Mouse (Mus musculus) midbrain, postnatal 0 days (tissue): Measurements from ENCODE around the gene Ndel1. TPM values are rescaled to one million over a fixed set of nuclear protein-coding genes. Genes with fewer than 3 reads are reported as not detected.

Experiments used
- ATAC-seq: fragments of 200-750 bp; cut with Nextera tagmentation; 2 replicates; pipeline ENCODE4 v1.8.0; 2017; ENCODE audit warnings: moderate number of reproducible peaks, mild to moderate bottlenecking, moderate TSS enrichment, moderate library complexity; ENCODE audit not compliant: low FRiP score
- DNase-seq: peaks from one replicate; pipeline ENCODE4 v3.0.0-alpha.2; 2015; ENCODE audit warnings: low spot score
- H3K27ac ChIP-seq: fragments of 300-500 bp; sonication (generic); 2 replicates; pipeline ENCODE4 v1.5.1; 2014; ENCODE audit warnings: low read depth, mild to moderate bottlenecking, low read length, mixed read lengths
- H3K27me3 ChIP-seq: fragments of 300-500 bp; sonication (generic); 2 replicates; pipeline ENCODE4 v1.6.1; 2014; ENCODE audit warnings: low read length, control low read depth, mixed read lengths; ENCODE audit not compliant: insufficient read depth
- H3K36me3 ChIP-seq: fragments of 300-500 bp; sonication (generic); 2 replicates; pipeline ENCODE4 v1.6.1; 2014; ENCODE audit warnings: low read length, control low read depth, mixed read lengths; ENCODE audit not compliant: insufficient read depth
- H3K4me1 ChIP-seq: fragments of 300-500 bp; sonication (generic); 2 replicates; pipeline ENCODE4 v1.6.1; 2014; ENCODE audit warnings: mild to moderate bottlenecking, control low read depth, antibody characterized with exemption, low read length, mixed read lengths; ENCODE audit not compliant: insufficient read depth
- H3K4me2 ChIP-seq: fragments of 300-500 bp; sonication (generic); 2 replicates; pipeline ENCODE4 v1.6.1; 2014; ENCODE audit warnings: low read depth, mild to moderate bottlenecking, low read length, mixed read lengths; ENCODE audit not compliant: poor library complexity, severe bottlenecking
- H3K4me3 ChIP-seq: fragments of 300-500 bp; sonication (generic); 2 replicates; pipeline ENCODE4 v1.5.1; 2014; ENCODE audit warnings: low read depth, mild to moderate bottlenecking, low read length, moderate library complexity
- H3K9ac ChIP-seq: fragments of 300-500 bp; sonication (generic); replicated peaks from 2 replicates; pipeline ENCODE4 v1.6.1; 2014; ENCODE audit warnings: mild to moderate bottlenecking, low read length, moderate library complexity, mixed read lengths; ENCODE audit not compliant: poor library complexity, severe bottlenecking
- H3K9me3 ChIP-seq: fragments of 300-500 bp; sonication (generic); 2 replicates; pipeline ENCODE4 v1.6.1; 2016; ENCODE audit warnings: low read length, control low read depth
- CTCF ChIP-seq: IDR thresholded peaks from 2 replicates; pipeline ENCODE4 v1.5.1; 2016; ENCODE audit warnings: antibody characterized with exemption, mild to moderate bottlenecking
- WGBS: fragments of 180-500 bp; shearing (Covaris S2); extraction: QIAGEN DNeasy Blood & Tissue Kit; methylation state at CpG from one replicate; pipeline ENCODE4 v1.1.7; 2014; 5-methylcytosine and 5-hydroxymethylcytosine counted together
- polyA plus RNA-seq: library from polyadenylated mRNA; unstranded; fragments of >200 nt; fragmentation: Nextera tagmentation; extraction: Ambion mirVana; gene quantifications from 2 replicates; pipeline ENCODE4 v1.2.1, GENCODE M21; 2015
- total RNA-seq: library from RNA; depleted of rRNA; stranded (reverse); fragments of >200 nt; gene quantifications from 2 replicates; pipeline ENCODE4 v1.2.3, GENCODE M21; 2014

The Ndel1 gene
- total and polyA plus RNA-seq, 2 experiments from 2014 or later: 112 to 114 TPM

- TF ChIP-seq CTCF: no peak
- no peak for ATAC-seq
- WGBS: 79% methylated on average over 2 of the region's 2 CpGs
Observed at GRCm38 (mm10) chr11:68862260-68862659, 9.4 kb downstream of the Ndel1 start.

GRCm38 (mm10) chr11:68859943-68860593 lies 11.6 kb downstream of the Ndel1 start:
- no peak for TF ChIP-seq CTCF
- Histone ChIP-seq H3K27me3 (no peaks in the 10 kb centered on the region), H3K4me3 (no peak overlapping the region), H3K9ac (no peak overlapping the region), H3K4me1 (no peaks in the 10 kb centered on the region), H3K27ac (no peak overlapping the region), H3K36me3 (no peaks in the 10 kb centered on the region), H3K9me3 (no peaks in the 10 kb centered on the region), H3K4me2 (no peak overlapping the region)
- 87% methylated on average over 8 of the region's 8 CpGs for WGBS
- no peak for ATAC-seq
- no peak for DNase-seq

More at GRCm38 (mm10) chr11:68862260-68862659, 9.4 kb downstream of the Ndel1 start:
- Histone ChIP-seq H3K36me3 (no peaks in the 10 kb centered on the region), H3K9ac (no peak overlapping the region), H3K27me3 (no peaks in the 10 kb centered on the region), H3K4me1 (no peaks in the 10 kb centered on the region), H3K9me3 (no peaks in the 10 kb centered on the region), H3K27ac (no peak overlapping the region), H3K4me2 (no peak overlapping the region), H3K4me3 (no peak overlapping the region)
- no peak for DNase-seq

- Histone ChIP-seq H3K9me3 (no peaks in the 10 kb centered on the region), H3K27ac (no peak overlapping the region), H3K9ac (no peak overlapping the region), H3K4me3 (no peak overlapping the region), H3K36me3 (no peaks in the 10 kb centered on the region), H3K27me3 (no peaks in the 10 kb centered on the region), H3K4me1 (no peaks in the 10 kb centered on the region), H3K4me2 (no peak overlapping the region)
- DNase-seq (no peak), ATAC-seq (no peak)
- 85% methylated on average over 3 of the region's 3 CpGs for WGBS
- no peak for TF ChIP-seq CTCF
Observed at GRCm38 (mm10) chr11:68857329-68857728, 14.3 kb downstream of the Ndel1 start.

GRCm38 (mm10) chr11:68854621-68855020 lies 17.0 kb downstream of the Ndel1 start:
- Histone ChIP-seq H3K27ac (no peak overlapping the region), H3K4me3 (no peak overlapping the region), H3K4me2 (no peak overlapping the region), H3K4me1 (peaks cover 2% of the 10 kb centered on the region; the same call in 1 of the 2 replicates), H3K9me3 (no peaks in the 10 kb centered on the region), H3K27me3 (no peaks in the 10 kb centered on the region), H3K36me3 (no peaks in the 10 kb centered on the region), H3K9ac (no peak overlapping the region)
- DNase-seq: no peak
- ATAC-seq: no peak
- no peak for TF ChIP-seq CTCF
- 95% methylated on average over 3 of the region's 3 CpGs for WGBS

- Histone ChIP-seq H3K36me3 (no peaks in the 10 kb centered on the region), H3K4me2 (peak overlapping the region; percentile 72), H3K4me3 (peak overlapping the region; percentile 98), H3K4me1 (peaks cover 4% of the 10 kb centered on the region; the same call in 1 of the 2 replicates), H3K9ac (peak overlapping the region; percentile 48; the same call in 1 of the 2 replicates), H3K27ac (peak overlapping the region; percentile 65), H3K9me3 (no peaks in the 10 kb centered on the region), H3K27me3 (no peaks in the 10 kb centered on the region)
- TF ChIP-seq CTCF: no peak
- DNase-seq (no peak), ATAC-seq (no peak)
- WGBS: 47% methylated on average over 14 of the region's 14 CpGs
Observed at GRCm38 (mm10) chr11:68853611-68854401, 17.9 kb downstream of the Ndel1 start.

- under 1% methylated on average over 42 of the region's 42 CpGs for WGBS
- Histone ChIP-seq H3K27me3 (no peaks in the 10 kb centered on the region), H3K27ac (peak overlapping the region; percentile 93), H3K4me3 (peak overlapping the region; percentile 98), H3K9me3 (no peaks in the 10 kb centered on the region), H3K9ac (peak overlapping the region; percentile 92), H3K4me2 (peak overlapping the region; percentile 72), H3K4me1 (peaks cover 4% of the 10 kb centered on the region; the same call in 1 of the 2 replicates), H3K36me3 (no peaks in the 10 kb centered on the region)
- TF ChIP-seq CTCF: peak; percentile 12; the same call in 1 of the 2 replicates
- DNase-seq (peak; percentile 99), ATAC-seq (peak; percentile 99)
Observed at GRCm38 (mm10) chr11:68852932-68853409, 18.7 kb downstream of the Ndel1 start.
